9 mouse cellular contexts compared by ENCODE assay signal in genomic region chr6:50808811-50809668, GRCm38 (mm10).
DNase-seq lines count a peak whose midpoint lies in the region; ATAC-seq and TF ChIP-seq lines count a peak whose summit lies in the region.
"Had no signal": no experiment of that assay in that cellular context is flagged by ENCODE, and none has a peak within 500 bp of the region (broad histone marks: within the 10 kb centered on the region; RNA-seq: fewer than 3 reads in every experiment).

No protein-coding gene starts in this region.

- peak overlapping the region; percentile 87 for H3K27ac ChIP-seq in heart, embryonic 13.5 days (replicated peaks)
- peak overlapping the region; percentile 80 for H3K27ac ChIP-seq in embryonic facial prominence, embryonic 10.5 days (replicated peaks)
- H3K27ac ChIP-seq in intestine, embryonic 15.5 days = peak overlapping the region; percentile 68
- H3K27ac ChIP-seq in limb, embryonic 10.5 days = peak overlapping the region; percentile 79
- H3K27ac ChIP-seq in layer of hippocampus, adult 2 months = no peak overlapping the region
- H3K27ac ChIP-seq in forebrain, embryonic 12.5 days = no peak overlapping the region

- peaks cover 4% of the 10 kb centered on the region; the same call in 1 of the 2 replicates for H3K27me3 ChIP-seq in heart, embryonic 13.5 days (replicated peaks)
- peaks cover 8% of the 10 kb centered on the region for H3K27me3 ChIP-seq in embryonic facial prominence, embryonic 10.5 days (replicated peaks; ENCODE audit: low read depth, poor library complexity, severe bottlenecking)
- no peaks in the 10 kb centered on the region for H3K27me3 ChIP-seq in intestine, embryonic 15.5 days (replicated peaks)
- H3K27me3 ChIP-seq in limb, embryonic 10.5 days (ENCODE audit: low read depth, poor library complexity, severe bottlenecking) = peaks cover 14% of the 10 kb centered on the region; the same call in 1 of the 2 replicates
- H3K27me3 ChIP-seq in forebrain, embryonic 12.5 days = peaks cover 37% of the 10 kb centered on the region

- WGBS in heart, embryonic 13.5 days = 46% methylated on average over 24 of the region's 24 CpGs
- 51% methylated on average over 24 of the region's 24 CpGs for WGBS in embryonic facial prominence, embryonic 10.5 days
- 13% methylated on average over 24 of the region's 24 CpGs for WGBS in intestine, embryonic 15.5 days
- whole genome bisulfite sequencing in limb, embryonic 10.5 days = 31% methylated on average over 24 of the region's 24 CpGs
- WGBS in forebrain, embryonic 12.5 days = 67% methylated on average over 24 of the region's 24 CpGs

- H3K9ac ChIP-seq in heart, embryonic 13.5 days = peak overlapping the region; percentile 57
- H3K9ac ChIP-seq in intestine, embryonic 15.5 days = no peak overlapping the region
- H3K9ac ChIP-seq in forebrain, embryonic 12.5 days = no peak overlapping the region

- no peak for ATAC-seq in heart, embryonic 13.5 days (ENCODE audit: extremely low read depth, insufficient number of reproducible peaks, low FRiP score, low TSS enrichment)
- ATAC-seq in intestine, embryonic 15.5 days = no peak
- ATAC-seq in forebrain, embryonic 12.5 days (ENCODE audit: low FRiP score) = no peak
- ATAC-seq: CD4-positive, CD25-positive, alpha-beta regulatory T cell, adult 4 months had no signal

- peak overlapping the region; percentile 37 for H3K4me2 ChIP-seq in heart, embryonic 13.5 days
- peak overlapping the region; percentile 33 for H3K4me2 ChIP-seq in intestine, embryonic 15.5 days (replicated peaks)
- no peak overlapping the region for H3K4me2 ChIP-seq in forebrain, embryonic 12.5 days

- H3K9me3 ChIP-seq in heart, embryonic 13.5 days = no peaks in the 10 kb centered on the region
- H3K9me3 ChIP-seq in embryonic facial prominence, embryonic 10.5 days = no peaks in the 10 kb centered on the region
- H3K9me3 ChIP-seq in intestine, embryonic 15.5 days = no peaks in the 10 kb centered on the region
- H3K9me3 ChIP-seq in limb, embryonic 10.5 days (replicated peaks) = no peaks in the 10 kb centered on the region
- no peaks in the 10 kb centered on the region for H3K9me3 ChIP-seq in forebrain, embryonic 12.5 days

- H3K4me1 ChIP-seq in heart, embryonic 13.5 days = peaks cover 19% of the 10 kb centered on the region
- peaks cover 66% of the 10 kb centered on the region for H3K4me1 ChIP-seq in embryonic facial prominence, embryonic 10.5 days
- H3K4me1 ChIP-seq in intestine, embryonic 15.5 days (replicated peaks) = peaks cover 20% of the 10 kb centered on the region
- H3K4me1 ChIP-seq in limb, embryonic 10.5 days = peaks cover 63% of the 10 kb centered on the region
- H3K4me1 ChIP-seq in forebrain, embryonic 12.5 days = peaks cover 17% of the 10 kb centered on the region

- intact Hi-C loops in heart, postnatal 36 days (cut with DNase I) = loop anchor here (1.0 to 2.0 kb wide), 3 partner anchors 128 to 359 kb away; no protein-coding TSS in a partner anchor

- no peak for TF ChIP-seq CTCF in layer of hippocampus, adult 2 months (conservative IDR thresholded peaks at IDR 0.05)

- no peaks in the 10 kb centered on the region for H3K36me3 ChIP-seq in heart, embryonic 13.5 days
- no peaks in the 10 kb centered on the region for H3K36me3 ChIP-seq in embryonic facial prominence, embryonic 10.5 days (replicated peaks)
- no peaks in the 10 kb centered on the region for H3K36me3 ChIP-seq in intestine, embryonic 15.5 days
- no peaks in the 10 kb centered on the region for H3K36me3 ChIP-seq in limb, embryonic 10.5 days
- no peaks in the 10 kb centered on the region for H3K36me3 ChIP-seq in forebrain, embryonic 12.5 days (replicated peaks)

- no peak overlapping the region for H3K4me3 ChIP-seq in heart, embryonic 13.5 days
- no peak overlapping the region for H3K4me3 ChIP-seq in embryonic facial prominence, embryonic 10.5 days
- no peak overlapping the region for H3K4me3 ChIP-seq in intestine, embryonic 15.5 days (replicated peaks)
- H3K4me3 ChIP-seq in limb, embryonic 10.5 days = peak overlapping the region; percentile 4; the same call in 1 of the 2 replicates
- H3K4me3 ChIP-seq in layer of hippocampus, adult 2 months = no peak overlapping the region
- no peak overlapping the region for H3K4me3 ChIP-seq in forebrain, embryonic 12.5 days (replicated peaks)

- DNase-seq in heart, postnatal 36 days = no peak
- no peak for DNase-seq in embryonic facial prominence, embryonic 10.5 days (ENCODE audit: low spot score)
- peak; percentile 37 for DNase-seq in limb, embryonic 10.5 days (ENCODE audit: low spot score)
- DNase-seq in layer of hippocampus, adult 2 months (ENCODE audit: low spot score in 2 of 2) = no peak
- no peak for DNase-seq in adrenal gland, postnatal 10 days

Comparison
In these comparisons a context has a peak if more than half of its experiments do, and no peak if none do; other contexts are left out.
1. H3K27ac ChIP-seq: peak in heart, embryonic 13.5 days (single experiment), embryonic facial prominence, embryonic 10.5 days (single experiment), intestine, embryonic 15.5 days (single experiment) and limb, embryonic 10.5 days (single experiment); none in layer of hippocampus, adult 2 months (single experiment) and forebrain, embryonic 12.5 days (single experiment).